Mouse (Mus musculus) liver, embryonic 13.5 days (tissue): ENCODE results near the gene Pex6. TPM values are rescaled to one million over a fixed set of nuclear protein-coding genes. Genes with fewer than 3 reads are reported as not detected.

Source experiments
- ATAC-seq: fragments of 200-750 bp; cut with Nextera tagmentation; 2 replicates; pipeline ENCODE4 v1.8.0; 2017; ENCODE audit warnings: low read depth, mild to moderate bottlenecking, moderate number of reproducible peaks, moderate library complexity
- DNase-seq: peaks from one replicate; pipeline ENCODE4 v3.0.0; 2022
- H3K27ac ChIP-seq: fragments of 300-500 bp; sonication (generic); 2 replicates; pipeline ENCODE4 v1.5.1; 2015; ENCODE audit warnings: moderate library complexity, mild to moderate bottlenecking, inconsistent platforms
- H3K27me3 ChIP-seq: fragments of 300-500 bp; sonication (generic); 2 replicates; pipeline ENCODE4 v1.6.1; 2015; ENCODE audit warnings: mild to moderate bottlenecking, inconsistent platforms
- H3K36me3 ChIP-seq: fragments of 300-500 bp; sonication (generic); 2 replicates; pipeline ENCODE4 v1.6.1; 2015; ENCODE audit warnings: mild to moderate bottlenecking, inconsistent platforms
- H3K4me1 ChIP-seq: fragments of 300-500 bp; sonication (generic); replicated peaks from 2 replicates; pipeline ENCODE4 v1.6.1; 2015; ENCODE audit warnings: inconsistent platforms
- H3K4me2 ChIP-seq: fragments of 300-500 bp; sonication (generic); 2 replicates; pipeline ENCODE4 v1.6.1; 2015; ENCODE audit warnings: inconsistent platforms, mild to moderate bottlenecking, moderate library complexity
- H3K4me3 ChIP-seq: fragments of 300-500 bp; sonication (generic); replicated peaks from 2 replicates; pipeline ENCODE4 v1.5.1; 2015; ENCODE audit warnings: mild to moderate bottlenecking, inconsistent platforms
- H3K9ac ChIP-seq: fragments of 300-500 bp; sonication (generic); 2 replicates; pipeline ENCODE4 v1.6.1; 2015; ENCODE audit warnings: mild to moderate bottlenecking, inconsistent platforms
- H3K9me3 ChIP-seq: fragments of 300-500 bp; sonication (generic); replicated peaks from 2 replicates; pipeline ENCODE4 v1.6.1; 2016; ENCODE audit warnings: inconsistent platforms
- WGBS: fragments of 180-500 bp; shearing (Covaris S2); methylation state at CpG from one replicate; pipeline ENCODE4 v1.1.7; 2015; ENCODE audit not compliant: insufficient replicate concordance; 5-methylcytosine and 5-hydroxymethylcytosine counted together
- polyA plus RNA-seq: library from polyadenylated mRNA; unstranded; fragments of >200 nt; fragmentation: Nextera tagmentation; extraction: Ambion mirVana; gene quantifications from 2 replicates; pipeline ENCODE4 v1.2.1, GENCODE M21; 2015

The Pex6 gene
- 8.5 and 9.4 TPM in 2 replicates for polyA plus RNA-seq

DNA sequence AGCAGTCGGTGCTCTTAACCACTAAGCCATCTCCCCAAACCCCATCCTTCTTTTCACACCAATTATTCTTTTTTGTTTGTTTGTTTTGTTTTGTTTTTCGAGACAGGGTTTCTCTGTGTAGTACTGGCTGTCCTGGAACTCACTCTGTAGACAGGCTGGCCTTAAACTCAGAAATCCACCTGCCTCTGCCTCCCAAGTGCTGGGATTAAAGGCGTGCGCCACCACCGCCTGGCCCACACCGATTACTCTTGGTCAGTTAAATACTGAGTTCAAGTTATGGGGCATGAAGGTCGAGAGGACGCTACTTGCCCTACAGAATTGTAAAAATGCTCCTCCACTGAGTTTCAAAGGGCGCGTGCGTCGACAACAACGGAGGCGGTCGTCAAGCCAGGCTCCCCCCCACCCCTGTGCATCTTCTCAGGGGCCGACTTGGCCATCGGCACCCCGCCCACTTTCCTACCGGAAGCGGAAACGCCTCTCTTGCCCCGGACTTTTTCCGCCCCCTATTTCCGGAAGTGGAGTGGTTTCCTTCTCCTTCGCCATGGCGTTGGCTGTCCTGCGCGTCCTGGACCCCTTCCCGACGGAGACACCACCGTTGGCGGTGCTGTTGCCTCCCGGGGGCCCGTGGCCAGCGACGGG lies at the start of gene Pex6:
Gene Pex6, plus strand, starts transcription at position 505 of the 639 bp plus-strand sequence.
- Histone ChIP-seq H3K9me3 (no peaks in the 10 kb centered on the region), H3K4me1 (peaks cover 34% of the 10 kb centered on the region), H3K27me3 (no peaks in the 10 kb centered on the region), H3K36me3 (peaks cover 25% of the 10 kb centered on the region), H3K9ac (peak within 1 kb of the TSS; percentile 97), H3K4me2 (peak within 1 kb of the TSS; percentile 87), H3K4me3 (peak within 1 kb of the TSS; percentile 99), H3K27ac (peak within 1 kb of the TSS; percentile 82)
- DNase-seq (peak; percentile 82), ATAC-seq (peak; percentile 87)
- 7% methylated on average over 36 of the region's 36 CpGs for WGBS

- H3K4me2 ChIP-seq: no peak overlapping the region
- WGBS: 91% methylated on average over 12 of the region's 12 CpGs
- DNase-seq: no peak
- no peaks in the 10 kb centered on the region for H3K27me3 ChIP-seq
- H3K36me3 ChIP-seq: peaks cover 93% of the 10 kb centered on the region
- H3K9ac ChIP-seq: no peak overlapping the region
- H3K4me3 ChIP-seq: no peak overlapping the region
- H3K4me1 ChIP-seq: peaks cover 2% of the 10 kb centered on the region; the same call in 1 of the 2 replicates
- ATAC-seq: no peak
- no peaks in the 10 kb centered on the region for H3K9me3 ChIP-seq
- H3K27ac ChIP-seq: no peak overlapping the region
Measured at GRCm38 (mm10) chr17:46661981-46662380, 49.3 kb upstream of the Pex6 start.

DNA sequence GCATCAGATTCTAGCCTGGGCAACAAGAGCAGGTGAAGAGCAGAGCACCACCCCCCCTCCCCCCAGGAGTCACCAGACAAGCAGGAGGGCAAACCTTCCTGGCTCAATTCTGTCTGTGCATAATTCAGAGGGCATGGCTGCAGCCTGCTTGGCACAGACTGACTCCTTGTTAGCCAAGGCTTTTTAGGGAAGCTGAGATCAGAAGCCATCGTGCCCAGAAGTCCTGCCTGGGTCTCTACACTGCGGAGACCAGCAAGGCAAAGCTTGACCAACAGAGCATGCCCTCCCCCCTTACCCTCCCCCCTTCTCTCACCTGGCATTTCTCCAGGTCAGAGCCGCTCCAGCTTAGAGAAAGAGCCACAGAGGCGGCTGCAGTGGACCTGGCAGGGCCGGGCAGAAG lies 48.5 kb upstream of the Pex6 start:
- DNase-seq (no peak), ATAC-seq (no peak)
- WGBS: 76% methylated on average over 5 of the region's 5 CpGs
- H3K4me1 ChIP-seq: no peaks in the 10 kb centered on the region
- H3K9ac ChIP-seq: no peak overlapping the region
- H3K9me3 ChIP-seq: no peaks in the 10 kb centered on the region
- H3K4me2 ChIP-seq: no peak overlapping the region
- no peak overlapping the region for H3K27ac ChIP-seq
- H3K27me3 ChIP-seq: no peaks in the 10 kb centered on the region
- peaks cover 91% of the 10 kb centered on the region for H3K36me3 ChIP-seq
- H3K4me3 ChIP-seq: no peak overlapping the region

GRCm38 (mm10) chr17:46667712-46668111 lies 43.6 kb upstream of the Pex6 start:
- Histone ChIP-seq H3K27me3 (no peaks in the 10 kb centered on the region), H3K9ac (no peak overlapping the region), H3K4me1 (peaks cover 7% of the 10 kb centered on the region), H3K36me3 (peaks cover 71% of the 10 kb centered on the region), H3K9me3 (no peaks in the 10 kb centered on the region), H3K4me2 (no peak overlapping the region), H3K4me3 (no peak overlapping the region), H3K27ac (no peak overlapping the region)
- DNase-seq (no peak), ATAC-seq (no peak)
- WGBS: 87% methylated on average over 16 of the region's 16 CpGs

DNA sequence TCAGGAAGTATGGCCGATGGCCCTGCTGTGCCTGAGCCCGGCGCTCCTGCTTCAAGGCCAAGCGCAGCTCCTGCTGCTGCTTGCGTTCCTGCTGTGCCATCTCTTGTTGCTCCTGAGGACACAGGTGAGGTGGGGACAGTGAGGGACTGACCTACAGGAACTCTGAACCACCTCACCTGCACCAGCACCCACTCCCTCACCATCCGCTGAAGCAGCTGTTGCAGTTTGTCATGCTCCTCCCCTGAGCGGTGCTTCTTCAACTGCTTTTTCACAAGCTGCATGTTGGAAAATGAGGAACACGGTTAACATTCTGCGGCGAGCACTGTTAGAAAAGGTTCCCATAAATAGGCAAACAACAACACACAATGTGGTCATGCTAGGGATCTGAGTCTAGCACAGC lies 41.4 kb upstream of the Pex6 start:
- H3K27ac ChIP-seq: no peak overlapping the region; the same call in 1 of the 2 replicates
- no peak overlapping the region for H3K4me3 ChIP-seq
- no peak overlapping the region for H3K9ac ChIP-seq
- ATAC-seq (no peak), DNase-seq (no peak)
- WGBS: 93% methylated on average over 10 of the region's 10 CpGs
- H3K4me1 ChIP-seq: peaks cover 25% of the 10 kb centered on the region
- peaks cover 55% of the 10 kb centered on the region for H3K36me3 ChIP-seq
- H3K9me3 ChIP-seq: no peaks in the 10 kb centered on the region
- H3K27me3 ChIP-seq: no peaks in the 10 kb centered on the region
- no peak overlapping the region for H3K4me2 ChIP-seq

- Histone ChIP-seq H3K9ac (peak within 1 kb of the TSS; percentile 83), H3K36me3 (peaks cover 63% of the 10 kb centered on the region), H3K27ac (peak within 1 kb of the TSS; percentile 87), H3K4me3 (peak within 1 kb of the TSS; percentile 85), H3K4me2 (peak within 1 kb of the TSS; percentile 86), H3K27me3 (no peaks in the 10 kb centered on the region), H3K9me3 (no peaks in the 10 kb centered on the region), H3K4me1 (peaks cover 43% of the 10 kb centered on the region)
- WGBS: under 1% methylated on average over 43 of the region's 43 CpGs
- peak; percentile 85 for DNase-seq
- ATAC-seq: peak; percentile 94
Measured at GRCm38 (mm10) chr17:46673850-46674529, 37.3 kb upstream of the Pex6 start, which contains the start of gene Rrp36. TSS of gene Rrp36 (minus strand) at chr17:46674352.

GRCm38 (mm10) chr17:46674530-46675283 lies 36.6 kb upstream of the Pex6 start:
- peaks cover 56% of the 10 kb centered on the region for H3K36me3 ChIP-seq
- H3K4me1 ChIP-seq: peaks cover 50% of the 10 kb centered on the region
- H3K9ac ChIP-seq: peak overlapping the region; percentile 83
- peak overlapping the region; percentile 86 for H3K4me2 ChIP-seq
- DNase-seq (no peak), ATAC-seq (peak; percentile 7; the same call in 1 of the 2 replicates)
- WGBS: 32% methylated on average over 15 of the region's 15 CpGs
- peak overlapping the region; percentile 87 for H3K27ac ChIP-seq
- no peaks in the 10 kb centered on the region for H3K27me3 ChIP-seq
- no peaks in the 10 kb centered on the region for H3K9me3 ChIP-seq
- peak overlapping the region; percentile 85 for H3K4me3 ChIP-seq

- Histone ChIP-seq H3K4me1 (peaks cover 52% of the 10 kb centered on the region), H3K4me2 (peak within 1 kb of the TSS; percentile 98), H3K9ac (peak within 1 kb of the TSS; percentile 90), H3K9me3 (no peaks in the 10 kb centered on the region), H3K4me3 (peak within 1 kb of the TSS; percentile 92), H3K36me3 (peaks cover 50% of the 10 kb centered on the region), H3K27me3 (no peaks in the 10 kb centered on the region), H3K27ac (peak within 1 kb of the TSS; percentile 90)
- ATAC-seq (no peak), DNase-seq (no peak)
- WGBS: 82% methylated on average over 8 of the region's 9 CpGs
Measured at GRCm38 (mm10) chr17:46678416-46678815, 32.8 kb upstream of the Pex6 start, which contains the start of gene Mea1. TSS of gene Mea1 (plus strand) at chr17:46678793.

GRCm38 (mm10) chr17:46678911-46679310 lies 32.4 kb upstream of the Pex6 start:
- Histone ChIP-seq H3K4me2 (peak overlapping the region; percentile 98), H3K27ac (peak overlapping the region; percentile 90), H3K36me3 (peaks cover 55% of the 10 kb centered on the region), H3K27me3 (no peaks in the 10 kb centered on the region), H3K4me3 (peak overlapping the region; percentile 92), H3K9ac (peak overlapping the region; percentile 90), H3K9me3 (no peaks in the 10 kb centered on the region), H3K4me1 (peaks cover 48% of the 10 kb centered on the region)
- ATAC-seq (no peak), DNase-seq (no peak)
- WGBS: 66% methylated on average over 9 of the region's 9 CpGs

DNA sequence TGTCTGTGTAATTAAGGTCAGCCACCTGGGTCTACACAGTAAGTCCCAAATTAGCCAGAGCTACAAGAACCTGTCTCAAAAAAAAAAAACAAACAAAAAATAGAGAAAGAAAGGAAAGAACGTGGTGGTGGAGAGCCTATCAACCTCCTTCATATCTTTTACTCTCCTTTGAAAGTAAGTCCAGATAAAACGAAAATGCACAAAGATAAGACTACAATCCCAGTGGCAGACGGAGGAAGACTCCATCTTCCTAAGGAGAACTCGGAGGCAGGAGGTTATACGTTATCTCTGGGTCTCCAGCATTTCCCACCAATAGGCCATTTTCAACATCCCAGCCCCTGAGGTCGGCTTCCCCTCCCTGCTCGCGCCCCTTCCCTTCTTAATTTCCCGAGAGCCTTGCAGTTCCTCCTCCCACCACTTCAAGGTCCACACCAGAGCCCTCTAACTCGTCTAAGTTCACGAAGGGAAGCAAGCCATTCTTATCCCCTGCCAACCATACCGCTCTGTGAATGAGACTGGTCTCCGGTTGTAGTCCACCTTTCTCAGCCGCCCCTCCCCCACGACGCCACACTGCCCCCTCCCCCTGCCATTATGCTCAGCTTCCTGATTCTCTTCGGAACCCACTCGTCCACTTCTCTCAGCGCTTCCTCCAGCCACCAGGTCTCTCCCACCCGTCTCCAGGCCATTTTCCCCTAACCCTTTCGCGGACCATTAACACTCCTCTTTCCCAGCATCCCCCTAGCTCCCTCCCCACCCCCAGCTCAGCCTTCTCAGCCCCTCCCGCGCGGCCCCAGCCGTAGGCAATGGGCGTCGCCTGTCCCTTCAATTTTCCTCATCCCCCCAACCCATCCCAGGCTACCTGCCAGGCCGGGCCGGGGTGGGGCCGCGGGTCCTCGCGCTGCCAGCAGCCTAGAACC lies 31.2 kb upstream of the Pex6 start:
- H3K27me3 ChIP-seq: no peaks in the 10 kb centered on the region
- H3K4me2 ChIP-seq: peak overlapping the region; percentile 98
- peak overlapping the region; percentile 90 for H3K9ac ChIP-seq
- H3K4me1 ChIP-seq: peaks cover 39% of the 10 kb centered on the region
- DNase-seq: peak; percentile 33
- WGBS: 1% methylated on average over 34 of the region's 34 CpGs
- H3K9me3 ChIP-seq: no peaks in the 10 kb centered on the region
- H3K4me3 ChIP-seq: peak overlapping the region; percentile 92
- H3K27ac ChIP-seq: peak overlapping the region; percentile 90
- ATAC-seq: peak; percentile 1; the same call in 1 of the 2 replicates
- peaks cover 61% of the 10 kb centered on the region for H3K36me3 ChIP-seq
